Mouse (Mus musculus): ENCODE results near the gene Speer4e. TPM values are rescaled to one million over a fixed set of nuclear protein-coding genes. Genes with fewer than 3 reads are reported as not detected.
"Not testable (repeated sequence)": the region's sequence is repeated elsewhere in the genome, so short reads cannot be mapped to it uniquely, and the experiment has no call there.

The Speer4e gene
- polyA plus RNA-seq (2015; fragmentation: Nextera tagmentation; extraction: Ambion mirVana), result not detected in 2 replicates

DNA sequence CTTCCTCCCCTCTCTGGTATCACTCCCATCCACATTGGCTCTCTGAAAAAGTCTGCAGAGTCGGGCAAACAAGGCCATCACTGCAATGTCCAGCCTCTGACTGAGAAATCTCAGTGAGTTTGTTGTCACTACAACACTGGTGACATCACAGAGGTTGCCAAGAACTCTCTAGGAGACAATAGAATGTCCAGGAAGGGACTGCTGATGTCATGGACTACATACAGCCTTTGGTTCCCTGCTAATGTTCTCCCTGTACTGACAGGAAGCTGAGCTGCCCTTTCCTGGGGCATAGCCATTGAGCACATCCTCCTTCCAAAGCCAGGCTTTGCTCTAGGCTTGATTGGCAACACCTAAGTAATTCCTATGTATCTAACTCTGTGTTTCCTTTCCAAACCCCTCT, at the start of gene Speer4e:
TSS of gene Speer4e (minus strand) at position 101 of the 400 bp plus-strand sequence.
- not testable (repeated sequence) for H3K4me1 ChIP-seq; H3K4me3 ChIP-seq; H3K9ac ChIP-seq; H3K27me3 ChIP-seq; H3K36me3 ChIP-seq; ATAC-seq (ENCODE audit: low FRiP score, low read depth); H3K27ac ChIP-seq; H3K4me2 ChIP-seq (replicated peaks); H3K9me3 ChIP-seq
- 48% methylated on average over 1 of the region's 1 CpGs for WGBS

DNA sequence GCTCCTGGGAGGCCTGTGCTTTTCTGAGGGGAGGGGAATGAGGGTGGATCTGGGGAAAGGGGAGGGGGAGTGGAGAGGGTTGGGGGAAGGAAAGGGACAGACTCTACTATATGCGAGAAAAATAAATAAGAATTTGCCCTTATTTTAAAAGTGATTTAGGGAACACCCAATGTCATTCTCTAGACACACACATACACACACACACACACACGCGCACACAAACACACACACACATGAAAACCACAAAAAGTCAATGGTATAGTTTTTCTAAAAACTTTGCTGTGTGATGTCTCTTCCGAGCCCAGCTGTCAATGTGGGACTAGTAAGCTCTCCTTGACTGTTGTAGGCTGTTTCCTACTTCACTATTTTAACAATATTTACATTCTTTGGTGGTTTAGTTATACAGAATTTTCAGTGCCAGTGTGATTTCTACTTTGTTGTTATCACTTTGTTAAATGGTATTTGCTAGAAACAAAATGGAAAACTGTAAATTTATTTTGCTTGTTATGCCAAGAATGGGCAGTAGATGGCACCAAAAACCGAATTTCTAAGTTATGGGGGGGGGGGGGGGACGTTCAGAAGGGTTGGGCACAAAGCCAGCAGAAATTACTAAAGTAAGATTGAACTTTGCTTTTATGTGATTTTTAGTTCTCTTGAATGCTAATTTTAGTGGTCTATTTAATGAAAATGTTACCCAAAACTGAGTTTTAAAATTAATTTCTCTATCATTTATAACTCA, 48.6 kb upstream of the Speer4e start:
- H3K4me2 ChIP-seq (replicated peaks); H3K27me3 ChIP-seq; H3K9ac ChIP-seq; H3K27ac ChIP-seq; H3K4me1 ChIP-seq; H3K36me3 ChIP-seq; H3K4me3 ChIP-seq: not testable (repeated sequence)
- WGBS, result 37% methylated on average over 6 of the region's 6 CpGs
- ATAC-seq (ENCODE audit: low FRiP score, low read depth), result peak; percentile 73
- H3K9me3 ChIP-seq, result peaks cover 19% of the 10 kb centered on the region

DNA sequence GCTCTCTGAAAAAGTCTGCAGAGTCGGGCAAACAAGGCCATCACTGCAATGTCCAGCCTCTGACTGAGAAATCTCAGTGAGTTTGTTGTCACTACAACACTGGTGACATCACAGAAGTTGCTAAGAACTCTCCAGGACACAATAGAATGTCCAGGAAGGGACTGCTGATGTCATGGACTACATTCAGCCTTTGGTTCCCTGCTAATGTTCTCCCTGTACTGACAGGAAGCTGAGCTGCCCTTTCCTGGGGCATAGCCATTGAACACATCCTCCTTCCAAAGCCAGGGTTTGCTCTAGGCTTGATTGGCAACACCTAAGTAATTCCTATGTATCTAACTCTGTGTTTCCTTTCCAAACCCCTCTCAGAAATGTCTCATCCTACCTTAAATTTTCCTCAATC, 40.6 kb upstream of the Speer4e start, which contains the start of gene Gm10354:
TSS of gene Gm10354 (minus strand) at position 101 of the 400 bp plus-strand sequence.
- not testable (repeated sequence) for H3K9ac ChIP-seq; H3K27ac ChIP-seq; H3K4me2 ChIP-seq (replicated peaks); H3K27me3 ChIP-seq; H3K36me3 ChIP-seq; ATAC-seq (ENCODE audit: low FRiP score, low read depth); H3K4me1 ChIP-seq; H3K4me3 ChIP-seq
- peaks cover 29% of the 10 kb centered on the region for H3K9me3 ChIP-seq
- 31% methylated on average over 1 of the region's 1 CpGs for WGBS

DNA sequence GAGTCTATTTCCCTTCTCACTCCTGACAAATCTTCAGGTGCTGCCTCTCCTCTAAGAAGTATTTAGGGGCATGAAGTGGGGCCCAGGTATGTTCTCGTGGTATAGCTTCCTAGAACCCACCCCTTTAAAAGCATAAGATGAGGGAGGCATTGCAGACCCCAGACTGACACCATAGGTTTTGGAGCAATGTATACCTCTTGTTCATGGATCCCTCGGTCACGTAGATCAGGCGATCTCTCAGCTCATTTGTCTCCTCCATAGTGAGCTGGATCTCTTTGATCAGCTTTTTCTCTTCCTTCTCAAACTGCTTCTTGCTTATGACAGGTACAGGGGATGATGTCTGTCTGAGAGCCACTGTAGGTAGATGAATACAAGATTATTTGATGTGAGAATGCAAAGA, 39.1 kb upstream of the Speer4e start:
- H3K9ac ChIP-seq; ATAC-seq (ENCODE audit: low FRiP score, low read depth); H3K4me2 ChIP-seq (replicated peaks); H3K4me3 ChIP-seq; H3K27ac ChIP-seq; H3K27me3 ChIP-seq; H3K4me1 ChIP-seq; H3K36me3 ChIP-seq: not testable (repeated sequence)
- WGBS, result 75% methylated on average over 4 of the region's 4 CpGs
- H3K9me3 ChIP-seq, result peaks cover 31% of the 10 kb centered on the region

DNA sequence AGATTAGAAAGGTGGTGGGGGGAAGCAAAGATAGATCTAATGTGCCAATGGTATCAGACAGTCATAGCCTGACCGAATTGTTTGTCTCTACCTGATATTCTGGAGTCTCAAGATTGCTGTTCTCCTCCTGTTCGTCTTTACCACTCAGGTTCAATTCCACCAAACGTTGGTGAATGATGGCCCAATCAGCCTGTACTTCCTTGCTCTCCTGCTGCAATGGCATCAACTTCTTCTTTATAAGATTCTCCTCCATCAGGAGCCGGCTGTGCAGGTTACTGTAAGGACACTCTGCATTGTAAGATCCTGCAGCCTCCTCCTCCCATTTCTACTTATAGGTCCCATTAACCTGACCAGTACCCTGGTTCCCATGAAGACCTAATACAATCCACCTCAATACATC, 37.1 kb upstream of the Speer4e start:
- not testable (repeated sequence) for H3K4me3 ChIP-seq; H3K4me1 ChIP-seq; H3K27ac ChIP-seq; ATAC-seq (ENCODE audit: low FRiP score, low read depth); H3K27me3 ChIP-seq; H3K36me3 ChIP-seq; H3K4me2 ChIP-seq (replicated peaks); H3K9ac ChIP-seq
- peaks cover 36% of the 10 kb centered on the region for H3K9me3 ChIP-seq
- WGBS, result 76% methylated on average over 4 of the region's 4 CpGs

DNA sequence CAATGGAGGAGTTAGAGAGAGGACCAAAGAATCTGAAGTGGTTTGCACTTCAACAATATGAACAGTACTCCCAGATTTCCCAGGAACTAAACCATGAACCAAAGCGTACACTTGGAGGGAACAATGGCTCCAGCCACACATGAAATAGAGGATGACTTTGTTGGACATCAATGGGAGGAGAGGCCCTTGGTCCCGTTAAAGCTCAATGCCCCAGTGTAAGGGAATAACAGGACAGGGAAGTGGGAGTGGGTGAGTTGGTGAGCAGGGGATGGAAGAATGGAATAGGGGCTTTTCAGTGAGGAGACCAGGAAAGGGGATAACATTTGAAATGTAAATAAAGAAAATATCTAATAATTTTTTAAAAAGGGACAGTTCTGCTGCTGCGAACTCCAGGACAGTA, 34.6 kb upstream of the Speer4e start:
- not testable (repeated sequence) for H3K36me3 ChIP-seq; H3K4me1 ChIP-seq; H3K4me3 ChIP-seq; H3K27ac ChIP-seq; H3K27me3 ChIP-seq; H3K9ac ChIP-seq; ATAC-seq (ENCODE audit: low FRiP score, low read depth); H3K4me2 ChIP-seq (replicated peaks)
- peaks cover 29% of the 10 kb centered on the region for H3K9me3 ChIP-seq
- WGBS, result 77% methylated on average over 3 of the region's 3 CpGs

DNA sequence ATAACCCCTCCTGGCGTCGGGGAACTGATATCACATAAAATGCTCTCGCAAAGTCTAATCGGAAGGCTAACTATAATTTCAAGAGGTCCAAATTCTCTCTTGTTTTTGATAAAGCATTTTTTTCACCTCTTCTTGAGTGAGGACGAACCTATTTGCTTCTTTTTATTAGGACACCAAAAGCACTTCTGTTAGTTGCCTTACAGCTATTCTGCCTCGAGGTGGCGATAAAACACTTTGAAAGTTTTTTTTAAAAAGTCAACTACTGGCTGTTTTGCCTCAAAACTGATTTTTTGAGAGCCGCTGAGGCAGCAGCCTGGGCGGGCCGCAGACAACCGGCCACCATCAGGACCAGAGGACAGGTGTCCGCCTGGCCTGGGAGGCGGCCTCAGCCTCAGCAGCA, 25.6 kb upstream of the Speer4e start:
- H3K9me3 ChIP-seq, result peaks cover 20% of the 10 kb centered on the region
- WGBS, result 79% methylated on average over 13 of the region's 13 CpGs
- not testable (repeated sequence) for H3K4me2 ChIP-seq (replicated peaks); ATAC-seq (ENCODE audit: low FRiP score, low read depth); H3K4me1 ChIP-seq; H3K27ac ChIP-seq; H3K4me3 ChIP-seq; H3K36me3 ChIP-seq; H3K27me3 ChIP-seq; H3K9ac ChIP-seq

DNA sequence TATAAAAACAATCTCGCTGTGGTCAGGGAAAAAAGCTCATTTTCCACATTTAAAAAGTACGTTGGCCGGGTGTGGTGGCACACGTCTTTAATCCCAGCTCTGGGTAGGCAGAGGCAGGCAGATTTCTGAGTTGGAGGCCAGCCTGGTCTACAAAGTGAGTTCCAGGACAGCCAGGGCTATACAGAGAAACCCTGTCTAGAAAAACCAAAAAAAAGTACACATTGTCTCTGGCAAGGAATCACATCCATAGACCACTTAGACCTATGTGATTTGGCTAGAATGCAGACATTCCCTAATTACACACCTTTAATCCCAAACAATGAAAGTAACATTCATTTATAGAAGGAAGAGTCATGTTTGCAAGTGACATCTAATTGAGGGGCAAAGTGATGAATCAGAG, 23.3 kb upstream of the Speer4e start:
- peaks cover 24% of the 10 kb centered on the region for H3K9me3 ChIP-seq
- not testable (repeated sequence) for H3K4me3 ChIP-seq; H3K4me2 ChIP-seq (replicated peaks); ATAC-seq (ENCODE audit: low FRiP score, low read depth); H3K9ac ChIP-seq; H3K36me3 ChIP-seq; H3K4me1 ChIP-seq; H3K27me3 ChIP-seq; H3K27ac ChIP-seq
- WGBS, result 78% methylated on average over 4 of the region's 4 CpGs

DNA sequence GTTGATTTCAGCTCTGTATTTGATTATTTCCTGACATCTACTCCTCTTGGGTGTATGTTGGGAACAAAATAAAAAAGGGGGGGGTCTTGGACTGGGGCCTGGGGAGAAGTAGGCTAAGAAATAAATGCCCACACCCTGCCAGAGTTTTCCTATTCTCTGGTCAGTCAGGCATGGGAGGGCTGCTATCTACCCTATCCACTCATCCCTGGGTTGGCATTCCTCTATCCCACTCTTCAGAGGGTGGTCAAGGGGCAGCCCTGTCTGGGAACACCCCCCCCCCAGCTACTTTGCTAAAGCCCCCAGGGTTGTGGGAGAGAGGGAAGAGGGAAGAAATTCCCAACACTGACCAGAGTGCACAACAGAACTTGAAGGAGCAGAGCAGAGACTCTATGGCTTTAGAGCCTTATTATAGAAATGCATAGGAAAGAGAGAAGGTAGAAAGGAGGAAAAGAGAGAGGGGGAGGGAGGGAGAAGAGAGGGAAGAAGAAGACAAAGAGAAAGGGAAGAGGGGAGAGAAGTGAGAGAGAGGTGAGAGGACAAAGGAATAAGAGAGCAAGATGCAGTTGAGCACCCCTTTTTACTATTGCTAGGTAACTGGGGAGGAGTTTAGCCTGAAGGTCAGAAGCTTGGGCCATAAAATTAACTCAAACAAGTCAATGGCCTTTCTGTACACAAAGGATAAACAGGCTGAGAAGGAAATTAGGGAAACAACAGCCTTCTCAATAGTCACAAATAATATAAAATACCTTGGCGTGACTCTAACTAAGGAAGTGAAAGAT, 17.9 kb upstream of the Speer4e start:
- not testable (repeated sequence) for H3K4me2 ChIP-seq (replicated peaks); ATAC-seq (ENCODE audit: low FRiP score, low read depth); H3K27me3 ChIP-seq; H3K36me3 ChIP-seq; H3K27ac ChIP-seq; H3K9ac ChIP-seq; H3K4me3 ChIP-seq; H3K4me1 ChIP-seq
- H3K9me3 ChIP-seq, result peaks cover 23% of the 10 kb centered on the region
- WGBS, result 86% methylated on average over 1 of the region's 1 CpGs

DNA sequence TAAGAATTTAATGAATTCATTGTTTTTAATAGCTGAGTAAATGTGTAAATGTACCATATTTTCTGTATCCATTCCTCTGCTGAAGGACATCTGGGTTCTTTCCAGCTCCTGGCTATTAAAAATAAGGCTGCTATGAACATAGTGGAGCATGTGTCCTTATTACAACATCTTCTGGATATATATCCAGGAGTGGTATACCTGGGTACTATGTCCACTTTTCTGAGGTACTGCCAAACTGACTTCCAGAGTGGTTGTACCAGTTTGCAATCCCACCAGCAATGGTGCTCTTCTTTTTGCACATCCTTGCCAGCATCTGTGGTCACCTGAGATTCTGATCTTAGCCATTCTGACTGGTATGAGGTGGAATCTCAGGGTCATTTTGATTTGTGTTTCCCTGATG, 15.4 kb upstream of the Speer4e start:
- H3K9me3 ChIP-seq, result peaks cover 20% of the 10 kb centered on the region
- ATAC-seq (ENCODE audit: low FRiP score, low read depth); H3K9ac ChIP-seq; H3K4me1 ChIP-seq; H3K4me2 ChIP-seq (replicated peaks); H3K36me3 ChIP-seq; H3K27ac ChIP-seq; H3K27me3 ChIP-seq; H3K4me3 ChIP-seq: not testable (repeated sequence)

DNA sequence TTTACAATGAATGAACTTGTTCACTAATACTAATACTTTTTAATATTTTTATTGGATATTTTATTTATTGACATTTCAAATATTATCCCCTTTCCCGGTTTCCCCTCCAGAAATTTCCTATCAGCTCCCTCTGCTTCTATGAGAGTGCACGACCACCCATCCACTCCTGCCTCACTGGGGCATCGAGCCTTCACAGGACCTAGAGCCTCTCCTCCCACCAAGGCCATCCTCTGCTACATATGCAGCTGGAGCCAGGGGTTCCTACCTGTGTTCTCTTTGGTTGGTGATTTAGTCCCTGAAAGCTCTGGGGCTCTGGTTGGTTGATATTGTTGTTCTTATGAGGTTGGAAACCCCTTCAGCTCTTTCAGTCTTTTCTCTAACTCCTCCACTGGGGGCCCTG, 14.5 kb upstream of the Speer4e start:
- H3K27me3 ChIP-seq; H3K4me3 ChIP-seq; H3K9ac ChIP-seq; H3K27ac ChIP-seq; H3K36me3 ChIP-seq; H3K4me1 ChIP-seq; H3K4me2 ChIP-seq (replicated peaks); ATAC-seq (ENCODE audit: low FRiP score, low read depth): not testable (repeated sequence)
- H3K9me3 ChIP-seq, result peaks cover 20% of the 10 kb centered on the region
- 75% methylated on average over 3 of the region's 3 CpGs for WGBS

DNA sequence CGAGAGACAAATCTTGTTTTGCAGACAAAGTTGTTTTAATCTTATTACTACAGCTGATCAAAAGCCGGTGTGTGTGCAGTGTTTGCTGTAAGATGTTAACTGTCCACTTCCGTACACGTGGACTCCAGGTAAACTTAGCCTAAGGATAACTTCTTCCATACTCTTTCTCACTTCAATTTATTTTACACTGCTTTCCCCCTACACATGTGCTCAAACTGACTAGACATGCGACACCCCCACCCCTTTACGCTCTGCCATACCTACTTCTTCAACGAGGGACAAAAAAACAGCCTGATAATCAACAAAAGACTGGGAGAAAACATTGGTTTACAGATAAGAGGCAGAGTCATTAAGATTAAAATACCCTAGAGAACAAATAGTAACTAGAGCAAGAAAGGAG, 13.6 kb upstream of the Speer4e start:
- not testable (repeated sequence) for H3K4me1 ChIP-seq; H3K4me2 ChIP-seq (replicated peaks); H3K27me3 ChIP-seq; H3K36me3 ChIP-seq; H3K4me3 ChIP-seq; H3K27ac ChIP-seq; H3K9ac ChIP-seq
- H3K9me3 ChIP-seq, result peaks cover 20% of the 10 kb centered on the region
- peak; percentile 44; the same call in 1 of the 2 replicates for ATAC-seq (ENCODE audit: low FRiP score, low read depth)
- WGBS, result 66% methylated on average over 7 of the region's 7 CpGs

Measured in limb, embryonic 13.5 days (tissue).